Mouse (Mus musculus): ENCODE results near the gene Pla2g5. TPM values are rescaled to one million over a fixed set of nuclear protein-coding genes. Genes with fewer than 3 reads are reported as not detected.

The Pla2g5 gene
- polyA plus RNA-seq, 2 experiments: not detected

DNA sequence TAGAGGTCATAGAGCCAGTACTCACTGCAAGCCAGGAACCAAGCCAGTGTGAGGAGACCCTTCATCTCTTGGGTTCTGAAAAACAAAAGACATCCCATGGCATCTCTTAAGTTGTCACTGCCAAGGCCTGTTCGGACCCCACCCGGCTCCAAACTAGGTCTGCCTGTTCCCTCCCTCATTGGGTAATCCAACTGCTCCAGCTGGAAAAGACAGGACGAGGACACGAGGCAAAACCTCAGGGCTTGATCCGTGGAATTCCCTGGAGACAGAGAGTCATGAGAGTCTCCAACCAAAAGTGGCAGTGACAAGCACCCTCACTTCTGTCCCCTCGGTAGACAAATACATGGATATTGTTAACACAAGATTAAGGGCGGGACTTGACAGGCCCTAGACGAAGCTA, 57.1 kb downstream of the Pla2g5 start:
- 56% methylated on average over 8 of the region's 8 CpGs for WGBS (ENCODE audit: insufficient replicate concordance)

DNA sequence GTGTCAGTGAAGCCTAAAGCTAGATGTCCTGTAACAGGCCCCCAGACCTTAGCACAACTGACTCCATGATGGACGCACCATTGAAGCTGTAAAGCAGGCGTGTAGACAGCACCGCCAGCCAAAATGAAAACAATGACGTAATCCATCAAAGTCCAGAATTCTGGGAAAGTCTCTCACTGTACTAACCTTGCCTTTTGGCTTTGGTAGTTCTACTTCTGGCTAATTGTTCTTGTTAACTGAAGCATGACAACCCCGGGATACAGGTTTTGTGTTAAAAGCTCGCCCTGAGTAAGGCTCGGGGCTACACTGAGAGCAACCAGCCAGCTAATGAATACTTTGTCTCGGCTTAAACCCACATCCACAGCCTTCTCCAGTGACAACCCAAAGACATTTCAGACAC, 58.0 kb downstream of the Pla2g5 start:
- H3K9me3 ChIP-seq (ENCODE audit: control insufficient read depth, low read length): no peaks in the 10 kb centered on the region
- WGBS (ENCODE audit: insufficient replicate concordance): 44% methylated on average over 8 of the region's 8 CpGs
- no peak overlapping the region for H3K4me2 ChIP-seq (ENCODE audit: low read depth)
- H3K36me3 ChIP-seq (replicated peaks; ENCODE audit: control insufficient read depth, insufficient read depth, low read depth): no peaks in the 10 kb centered on the region
- H3K9ac ChIP-seq (replicated peaks): no peak overlapping the region
- H3K27me3 ChIP-seq (ENCODE audit: control insufficient read depth, insufficient read depth, low read length): no peaks in the 10 kb centered on the region
- DNase-seq (ENCODE audit: low read depth in 3 of 3, low spot score in 3 of 3): no peak
- H3K4me1 ChIP-seq (replicated peaks; ENCODE audit: control insufficient read depth in 2 of 2, insufficient read depth in 2 of 2, low read length in 1 of 2): no peaks in the 10 kb centered on the region
- no peak overlapping the region for H3K4me3 ChIP-seq (ENCODE audit: insufficient read depth in 1 of 2, low read depth in 2 of 2, low read length in 2 of 2)
- H3K27ac ChIP-seq: no peak overlapping the region
- no peak for ATAC-seq (ENCODE audit: insufficient read depth)
- TF ChIP-seq CTCF (IDR thresholded peaks at IDR 0.05; ENCODE audit: low read depth) (no peak), EP300 (IDR thresholded peaks at IDR 0.05; ENCODE audit: low read depth) (no peak)

More for the DNA sequence above, 57.1 kb downstream of the Pla2g5 start:
- DNase-seq (ENCODE audit: low read depth in 3 of 3, low spot score in 3 of 3) (no peak), ATAC-seq (ENCODE audit: insufficient read depth) (no peak)
- no peaks in the 10 kb centered on the region for H3K9me3 ChIP-seq (ENCODE audit: control insufficient read depth, low read length)
- H3K27ac ChIP-seq: no peak overlapping the region
- H3K4me2 ChIP-seq (ENCODE audit: low read depth): no peak overlapping the region
- H3K36me3 ChIP-seq (replicated peaks; ENCODE audit: control insufficient read depth, insufficient read depth, low read depth): no peaks in the 10 kb centered on the region
- no peak overlapping the region for H3K4me3 ChIP-seq (ENCODE audit: insufficient read depth in 1 of 2, low read depth in 2 of 2, low read length in 2 of 2)
- no peaks in the 10 kb centered on the region for H3K27me3 ChIP-seq (ENCODE audit: control insufficient read depth, insufficient read depth, low read length)
- no peaks in the 10 kb centered on the region for H3K4me1 ChIP-seq (replicated peaks; ENCODE audit: control insufficient read depth in 2 of 2, insufficient read depth in 2 of 2, low read length in 1 of 2)
- no peak for TF ChIP-seq EP300 (IDR thresholded peaks at IDR 0.05; ENCODE audit: low read depth)
- TF ChIP-seq CTCF (IDR thresholded peaks at IDR 0.05; ENCODE audit: low read depth): no peak
- H3K9ac ChIP-seq (replicated peaks): no peak overlapping the region

DNA sequence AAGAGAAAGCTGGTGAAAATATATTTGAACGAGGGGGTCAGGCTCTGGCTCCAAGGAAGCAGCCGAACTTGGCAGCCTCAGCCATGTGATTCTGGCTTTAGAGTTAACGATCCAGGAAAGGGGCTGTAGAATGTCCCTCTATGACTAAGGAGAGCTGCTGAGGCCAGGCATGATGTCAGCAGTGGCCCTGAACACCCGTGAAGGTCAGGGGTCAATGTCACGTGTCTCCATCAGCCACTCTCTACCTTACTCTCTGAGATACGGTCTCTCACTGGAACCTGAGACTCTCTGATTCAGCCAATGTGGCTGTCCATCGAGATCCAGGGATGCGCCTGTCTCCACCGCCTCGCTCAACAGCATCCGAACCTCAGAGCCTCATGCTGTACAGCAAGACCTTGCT, 60.4 kb downstream of the Pla2g5 start:
- Histone ChIP-seq H3K9ac (replicated peaks) (no peak overlapping the region), H3K4me3 (ENCODE audit: insufficient read depth in 1 of 2, low read depth in 2 of 2, low read length in 2 of 2) (no peak overlapping the region), H3K27ac (no peak overlapping the region), H3K4me1 (replicated peaks; ENCODE audit: control insufficient read depth in 2 of 2, insufficient read depth in 2 of 2, low read length in 1 of 2) (no peaks in the 10 kb centered on the region), H3K27me3 (ENCODE audit: control insufficient read depth, insufficient read depth, low read length) (no peaks in the 10 kb centered on the region), H3K36me3 (replicated peaks; ENCODE audit: control insufficient read depth, insufficient read depth, low read depth) (no peaks in the 10 kb centered on the region), H3K9me3 (ENCODE audit: control insufficient read depth, low read length) (no peaks in the 10 kb centered on the region), H3K4me2 (ENCODE audit: low read depth) (no peak overlapping the region)
- no peak for ATAC-seq (ENCODE audit: insufficient read depth)
- DNase-seq (ENCODE audit: low read depth in 3 of 3, low spot score in 3 of 3): no peak
- WGBS (ENCODE audit: insufficient replicate concordance): 67% methylated on average over 11 of the region's 11 CpGs
- TF ChIP-seq EP300 (IDR thresholded peaks at IDR 0.05; ENCODE audit: low read depth) (no peak), CTCF (IDR thresholded peaks at IDR 0.05; ENCODE audit: low read depth) (no peak)

DNA sequence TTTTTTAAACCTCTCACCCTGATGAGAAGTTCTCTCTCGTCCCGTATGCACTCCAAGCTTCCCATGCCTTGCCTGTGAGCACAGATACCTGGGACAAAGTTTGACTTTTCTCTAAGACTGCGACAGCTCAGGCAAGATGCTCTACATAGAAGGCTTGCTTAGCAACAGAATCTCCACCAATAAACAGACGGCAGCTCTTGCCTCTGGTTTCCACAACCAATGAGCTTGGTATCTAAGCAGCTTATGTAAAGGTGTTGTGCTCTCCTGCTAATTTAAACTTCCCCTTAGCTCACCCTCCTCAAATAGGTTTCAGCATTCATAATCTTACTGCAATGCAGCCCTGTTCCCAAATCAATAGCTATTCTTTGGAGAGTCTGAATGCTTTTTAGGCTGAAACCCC, 61.7 kb downstream of the Pla2g5 start:
- no peaks in the 10 kb centered on the region for H3K36me3 ChIP-seq (replicated peaks; ENCODE audit: control insufficient read depth, insufficient read depth, low read depth)
- no peaks in the 10 kb centered on the region for H3K9me3 ChIP-seq (ENCODE audit: control insufficient read depth, low read length)
- H3K9ac ChIP-seq (replicated peaks): no peak overlapping the region
- ATAC-seq (ENCODE audit: insufficient read depth) (no peak), DNase-seq (ENCODE audit: low read depth in 3 of 3, low spot score in 3 of 3) (no peak)
- WGBS (ENCODE audit: insufficient replicate concordance): 62% methylated on average over 4 of the region's 4 CpGs
- H3K27ac ChIP-seq: no peak overlapping the region
- H3K27me3 ChIP-seq (ENCODE audit: control insufficient read depth, insufficient read depth, low read length): no peaks in the 10 kb centered on the region
- TF ChIP-seq EP300 (IDR thresholded peaks at IDR 0.05; ENCODE audit: low read depth) (no peak), CTCF (IDR thresholded peaks at IDR 0.05; ENCODE audit: low read depth) (no peak)
- H3K4me1 ChIP-seq (replicated peaks; ENCODE audit: control insufficient read depth in 2 of 2, insufficient read depth in 2 of 2, low read length in 1 of 2): no peaks in the 10 kb centered on the region
- H3K4me2 ChIP-seq (ENCODE audit: low read depth): no peak overlapping the region
- H3K4me3 ChIP-seq (ENCODE audit: insufficient read depth in 1 of 2, low read depth in 2 of 2, low read length in 2 of 2): no peak overlapping the region

DNA sequence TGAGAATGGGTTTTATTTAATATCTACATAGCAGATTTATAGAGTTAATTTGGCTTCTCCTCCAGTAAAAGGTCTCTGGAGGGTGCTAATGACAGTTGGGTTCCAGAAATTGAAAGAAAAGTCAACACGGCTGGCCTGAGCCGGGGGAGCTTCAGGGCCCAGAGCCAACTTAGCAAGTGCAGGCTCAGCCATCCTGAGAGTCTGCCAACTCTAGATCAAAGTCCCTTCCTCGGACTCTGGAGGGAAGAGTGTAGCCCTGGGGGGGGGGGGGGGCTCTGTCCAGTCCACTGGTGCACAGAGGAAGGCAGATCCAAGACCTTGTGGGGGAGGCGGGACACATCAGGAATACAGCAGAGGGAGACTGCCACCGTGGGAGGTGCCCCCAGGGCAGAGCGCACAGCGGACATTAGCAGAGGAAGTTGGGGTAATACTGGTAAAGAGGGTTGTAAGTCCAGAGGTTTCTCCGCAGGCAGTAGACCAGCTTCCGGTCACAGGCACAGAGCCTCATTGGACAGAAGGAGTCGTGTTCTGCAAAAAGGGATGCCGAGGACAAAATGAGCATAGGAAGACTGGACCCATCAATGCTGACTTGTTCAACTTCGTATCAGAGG, 63.0 kb downstream of the Pla2g5 start:
- Histone ChIP-seq H3K4me3 (ENCODE audit: insufficient read depth in 1 of 2, low read depth in 2 of 2, low read length in 2 of 2) (no peak overlapping the region), H3K9ac (replicated peaks) (no peak overlapping the region), H3K4me1 (replicated peaks; ENCODE audit: control insufficient read depth in 2 of 2, insufficient read depth in 2 of 2, low read length in 1 of 2) (no peaks in the 10 kb centered on the region), H3K27ac (no peak overlapping the region), H3K27me3 (ENCODE audit: control insufficient read depth, insufficient read depth, low read length) (no peaks in the 10 kb centered on the region), H3K9me3 (ENCODE audit: control insufficient read depth, low read length) (no peaks in the 10 kb centered on the region), H3K4me2 (ENCODE audit: low read depth) (no peak overlapping the region), H3K36me3 (replicated peaks; ENCODE audit: control insufficient read depth, insufficient read depth, low read depth) (no peaks in the 10 kb centered on the region)
- ATAC-seq (ENCODE audit: insufficient read depth) (no peak), DNase-seq (ENCODE audit: low read depth in 3 of 3, low spot score in 3 of 3) (no peak)
- no peak for TF ChIP-seq CTCF (IDR thresholded peaks at IDR 0.05; ENCODE audit: low read depth)
- no peak for TF ChIP-seq EP300 (IDR thresholded peaks at IDR 0.05; ENCODE audit: low read depth)
- WGBS (ENCODE audit: insufficient replicate concordance): 67% methylated on average over 12 of the region's 12 CpGs

Data from liver, embryonic 14.5 days (tissue).